Mouse (Mus musculus): ENCODE results near the gene Zfp687. TPM values are rescaled to one million over a fixed set of nuclear protein-coding genes. Genes with fewer than 3 reads are reported as not detected.

Gene Zfp687
- total and polyA plus RNA-seq, 2 experiments = 2.1 to 8.8 TPM

DNA sequence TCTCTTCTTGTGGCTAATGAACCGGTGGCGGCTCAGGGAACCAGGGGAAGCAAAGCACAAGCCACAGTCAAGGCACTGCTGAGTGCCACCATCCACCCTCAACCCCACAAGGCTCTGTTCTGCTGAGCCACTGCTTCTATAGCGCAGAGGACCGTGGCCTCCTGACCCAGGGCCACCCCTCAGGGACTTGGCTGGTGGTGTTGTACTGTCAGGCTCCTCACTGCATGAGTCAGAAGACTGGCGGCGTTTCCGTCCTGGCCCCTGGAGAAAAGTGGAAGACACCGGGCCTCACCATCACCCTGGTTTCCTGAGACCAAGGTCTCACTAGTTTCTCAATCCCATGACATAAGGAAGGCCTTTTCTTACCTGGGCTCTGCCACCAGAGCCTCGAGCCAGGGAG lies 7.5 kb downstream of the Zfp687 start:
- no peaks in the 10 kb centered on the region for H3K27me3 ChIP-seq (ENCODE audit: control insufficient read depth, insufficient read depth, low read length)
- H3K36me3 ChIP-seq (ENCODE audit: control insufficient read depth, insufficient read depth, low read length) = peaks cover 29% of the 10 kb centered on the region
- H3K9ac ChIP-seq (ENCODE audit: low read depth, low read length) = no peak overlapping the region
- TF ChIP-seq POLR2A (IDR thresholded peaks at IDR 0.05; ENCODE audit: extremely low read depth, insufficient read depth, low read length) (no peak), CTCF (IDR thresholded peaks at IDR 0.05; ENCODE audit: low read depth, low read length) (no peak)
- H3K79me2 ChIP-seq (ENCODE audit: control insufficient read depth, insufficient read depth, low read length) = no peaks in the 10 kb centered on the region
- DNase-seq (ENCODE audit: extremely low read depth, low read depth, low spot score) = no peak
- no peak overlapping the region for H3K4me3 ChIP-seq (ENCODE audit: insufficient read depth, low read depth, low read length)
- WGBS = 84% methylated on average over 9 of the region's 9 CpGs
- H3K27ac ChIP-seq (replicated peaks; ENCODE audit: insufficient read depth, low read depth, low read length) = no peak overlapping the region
- H3K4me1 ChIP-seq (ENCODE audit: control insufficient read depth, insufficient read depth, low read length) = no peaks in the 10 kb centered on the region

DNA sequence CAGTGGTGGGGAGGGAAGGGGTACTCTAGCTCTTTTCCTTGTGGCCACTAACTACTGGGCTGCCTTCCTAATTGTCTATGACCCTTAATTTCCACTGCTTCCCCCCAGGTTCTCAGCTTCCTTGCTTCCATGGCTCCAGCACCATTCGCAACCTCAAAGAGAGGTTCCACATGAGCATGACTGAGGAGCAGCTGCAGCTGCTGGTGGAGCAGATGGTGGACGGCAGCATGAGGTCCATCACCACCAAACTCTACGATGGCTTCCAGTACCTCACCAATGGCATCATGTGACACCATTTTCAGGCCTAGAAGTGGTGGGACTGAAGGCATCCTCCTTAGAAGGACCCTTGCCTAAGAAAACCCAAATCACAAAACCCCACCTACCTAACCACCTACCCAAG lies 9.6 kb downstream of the Zfp687 start:
- H3K27me3 ChIP-seq (ENCODE audit: control insufficient read depth, insufficient read depth, low read length) = no peaks in the 10 kb centered on the region
- TF ChIP-seq POLR2A (IDR thresholded peaks at IDR 0.05; ENCODE audit: extremely low read depth, insufficient read depth, low read length) (no peak), CTCF (IDR thresholded peaks at IDR 0.05; ENCODE audit: low read depth, low read length) (no peak)
- H3K9ac ChIP-seq (ENCODE audit: low read depth, low read length) = no peak overlapping the region
- 97% methylated on average over 3 of the region's 3 CpGs for WGBS
- H3K4me1 ChIP-seq (ENCODE audit: control insufficient read depth, insufficient read depth, low read length) = no peaks in the 10 kb centered on the region
- no peak overlapping the region for H3K27ac ChIP-seq (replicated peaks; ENCODE audit: insufficient read depth, low read depth, low read length)
- peaks cover 45% of the 10 kb centered on the region for H3K36me3 ChIP-seq (ENCODE audit: control insufficient read depth, insufficient read depth, low read length)
- H3K79me2 ChIP-seq (ENCODE audit: control insufficient read depth, insufficient read depth, low read length) = no peaks in the 10 kb centered on the region
- no peak overlapping the region for H3K4me3 ChIP-seq (ENCODE audit: insufficient read depth, low read depth, low read length)
- DNase-seq (ENCODE audit: extremely low read depth, low read depth, low spot score) = no peak

DNA sequence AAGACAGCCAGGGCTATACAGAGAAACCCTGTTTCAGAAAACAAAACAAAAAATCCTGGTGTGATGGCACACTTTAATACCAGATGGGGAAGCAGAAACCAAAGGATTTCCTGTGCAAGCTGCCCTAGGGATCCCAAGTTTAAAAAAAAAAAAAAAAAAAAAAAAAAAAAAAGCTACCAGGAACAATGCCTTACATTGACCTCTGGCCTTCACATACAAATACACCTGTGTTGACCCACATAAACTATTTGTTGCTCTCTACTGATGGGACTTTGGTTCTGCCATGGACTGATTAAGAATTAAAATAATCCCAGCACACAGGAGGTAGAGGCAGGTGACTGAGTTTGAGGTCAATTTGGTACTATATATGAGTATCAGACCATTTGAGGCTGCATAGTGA lies 12.0 kb downstream of the Zfp687 start:
- Histone ChIP-seq H3K27me3 (ENCODE audit: control insufficient read depth, insufficient read depth, low read length) (no peaks in the 10 kb centered on the region), H3K79me2 (ENCODE audit: control insufficient read depth, insufficient read depth, low read length) (no peaks in the 10 kb centered on the region), H3K4me3 (ENCODE audit: insufficient read depth, low read depth, low read length) (no peak overlapping the region), H3K27ac (replicated peaks; ENCODE audit: insufficient read depth, low read depth, low read length) (no peak overlapping the region), H3K4me1 (ENCODE audit: control insufficient read depth, insufficient read depth, low read length) (no peaks in the 10 kb centered on the region), H3K36me3 (ENCODE audit: control insufficient read depth, insufficient read depth, low read length) (peaks cover 67% of the 10 kb centered on the region), H3K9ac (ENCODE audit: low read depth, low read length) (no peak overlapping the region)
- no peak for DNase-seq (ENCODE audit: extremely low read depth, low read depth, low spot score)
- TF ChIP-seq CTCF (IDR thresholded peaks at IDR 0.05; ENCODE audit: low read depth, low read length) (no peak), POLR2A (IDR thresholded peaks at IDR 0.05; ENCODE audit: extremely low read depth, insufficient read depth, low read length) (no peak)

DNA sequence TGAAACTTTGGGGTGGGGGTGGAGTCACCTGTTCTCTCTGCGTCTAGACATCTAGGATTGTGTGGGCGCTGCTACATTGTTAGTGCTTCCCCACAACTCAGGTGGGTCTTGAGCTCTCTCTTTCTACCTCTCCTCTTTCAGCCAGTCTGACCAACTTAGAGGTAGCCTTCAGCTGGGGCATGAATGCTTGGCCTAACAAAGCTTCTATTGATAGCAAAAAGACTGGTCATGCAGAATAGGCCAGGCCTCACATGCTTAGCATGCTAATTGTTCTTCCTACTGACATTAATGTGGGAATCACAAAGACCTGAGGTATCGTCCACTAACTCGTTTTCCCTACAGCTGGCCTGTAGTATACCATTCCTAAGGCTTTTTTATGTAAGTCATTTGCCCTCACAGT lies 12.7 kb downstream of the Zfp687 start:
- Histone ChIP-seq H3K27me3 (ENCODE audit: control insufficient read depth, insufficient read depth, low read length) (no peaks in the 10 kb centered on the region), H3K4me3 (ENCODE audit: insufficient read depth, low read depth, low read length) (no peak overlapping the region), H3K36me3 (ENCODE audit: control insufficient read depth, insufficient read depth, low read length) (peaks cover 73% of the 10 kb centered on the region), H3K27ac (replicated peaks; ENCODE audit: insufficient read depth, low read depth, low read length) (no peak overlapping the region), H3K4me1 (ENCODE audit: control insufficient read depth, insufficient read depth, low read length) (no peaks in the 10 kb centered on the region), H3K79me2 (ENCODE audit: control insufficient read depth, insufficient read depth, low read length) (no peaks in the 10 kb centered on the region), H3K9ac (ENCODE audit: low read depth, low read length) (no peak overlapping the region)
- 95% methylated on average over 4 of the region's 4 CpGs for WGBS
- no peak for TF ChIP-seq POLR2A (IDR thresholded peaks at IDR 0.05; ENCODE audit: extremely low read depth, insufficient read depth, low read length)
- no peak for TF ChIP-seq CTCF (IDR thresholded peaks at IDR 0.05; ENCODE audit: low read depth, low read length)
- no peak for DNase-seq (ENCODE audit: extremely low read depth, low read depth, low spot score)

DNA sequence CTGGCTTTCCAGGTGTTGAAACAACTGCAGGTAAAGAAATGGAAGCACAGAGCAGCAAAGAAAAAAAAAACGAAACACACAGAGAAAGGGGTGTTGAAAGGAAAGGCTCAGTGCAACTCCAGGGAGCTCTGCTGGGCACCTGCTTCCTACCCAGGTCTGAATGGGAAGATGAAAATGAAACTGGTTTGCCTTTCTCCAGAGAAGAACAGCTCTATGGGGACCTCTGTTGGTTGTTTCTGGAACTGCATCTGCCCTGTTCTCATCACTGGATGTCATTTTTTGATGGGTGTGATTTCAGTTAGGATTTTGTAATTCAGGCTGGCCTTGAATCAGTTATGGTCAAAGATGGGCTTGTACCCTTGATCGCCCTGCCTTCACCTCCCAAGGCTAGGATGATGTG lies 18.3 kb downstream of the Zfp687 start:
- H3K36me3 ChIP-seq (ENCODE audit: control insufficient read depth, insufficient read depth, low read length) = peaks cover 75% of the 10 kb centered on the region

DNA sequence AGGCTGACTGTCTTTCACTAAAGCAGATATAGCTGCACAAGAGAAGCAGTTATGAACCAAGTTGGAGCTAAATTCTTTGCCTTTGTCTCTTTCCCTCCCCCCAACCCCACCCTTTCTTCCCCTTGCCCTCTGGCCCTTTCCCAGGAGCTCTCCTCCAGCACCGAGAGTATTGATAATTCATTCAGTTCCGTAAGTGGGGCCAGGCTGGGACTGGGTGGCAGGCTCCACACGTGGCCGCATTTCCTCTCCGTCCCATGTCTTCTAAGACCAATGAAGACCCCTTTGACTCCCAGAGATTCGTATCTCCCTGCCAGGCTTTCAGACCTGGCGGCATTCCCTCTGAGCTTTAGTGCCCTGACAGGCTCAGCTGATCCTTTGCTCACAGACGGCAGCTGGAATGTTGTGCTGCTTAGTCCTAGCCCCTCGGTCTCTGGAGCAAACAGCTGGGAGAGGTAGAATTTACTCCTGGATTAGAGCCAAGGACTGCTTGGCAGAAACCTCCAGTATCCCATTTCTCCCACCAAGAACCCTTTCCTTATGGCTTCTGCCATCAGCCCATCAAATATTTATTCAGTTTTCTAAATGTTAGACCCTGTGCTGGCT lies 26.0 kb downstream of the Zfp687 start:
- Histone ChIP-seq H3K36me3 (ENCODE audit: control insufficient read depth, insufficient read depth, low read length) (peaks cover 13% of the 10 kb centered on the region; the same call in 1 of the 2 replicates), H3K4me3 (ENCODE audit: insufficient read depth, low read depth, low read length) (no peak overlapping the region), H3K79me2 (ENCODE audit: control insufficient read depth, insufficient read depth, low read length) (0 out of 2 replicates have a peak, but pooled peaks cover 2% of the 10 kb centered on the region), H3K4me1 (ENCODE audit: control insufficient read depth, insufficient read depth, low read length) (peaks cover 17% of the 10 kb centered on the region), H3K27ac (replicated peaks; ENCODE audit: insufficient read depth, low read depth, low read length) (no peak overlapping the region), H3K9ac (ENCODE audit: low read depth, low read length) (no peak overlapping the region), H3K27me3 (ENCODE audit: control insufficient read depth, insufficient read depth, low read length) (no peaks in the 10 kb centered on the region)
- no peak for DNase-seq (ENCODE audit: extremely low read depth, low read depth, low spot score)
- TF ChIP-seq POLR2A (IDR thresholded peaks at IDR 0.05; ENCODE audit: extremely low read depth, insufficient read depth, low read length) (no peak), CTCF (IDR thresholded peaks at IDR 0.05; ENCODE audit: low read depth, low read length) (no peak)
- 36% methylated on average over 9 of the region's 9 CpGs for WGBS

More for the DNA sequence above, 18.3 kb downstream of the Zfp687 start:
- TF ChIP-seq POLR2A (IDR thresholded peaks at IDR 0.05; ENCODE audit: extremely low read depth, insufficient read depth, low read length) (no peak), CTCF (IDR thresholded peaks at IDR 0.05; ENCODE audit: low read depth, low read length) (peak; percentile 69)
- no peaks in the 10 kb centered on the region for H3K79me2 ChIP-seq (ENCODE audit: control insufficient read depth, insufficient read depth, low read length)
- H3K27ac ChIP-seq (replicated peaks; ENCODE audit: insufficient read depth, low read depth, low read length) = no peak overlapping the region
- no peaks in the 10 kb centered on the region for H3K27me3 ChIP-seq (ENCODE audit: control insufficient read depth, insufficient read depth, low read length)
- H3K9ac ChIP-seq (ENCODE audit: low read depth, low read length) = no peak overlapping the region
- WGBS = 19% methylated on average over 2 of the region's 2 CpGs
- H3K4me1 ChIP-seq (ENCODE audit: control insufficient read depth, insufficient read depth, low read length) = no peaks in the 10 kb centered on the region
- H3K4me3 ChIP-seq (ENCODE audit: insufficient read depth, low read depth, low read length) = no peak overlapping the region
- DNase-seq (ENCODE audit: extremely low read depth, low read depth, low spot score) = peak; percentile 55
